Comparison of ENCODE assay signal across 34 mouse cellular contexts in the genomic region with DNA sequence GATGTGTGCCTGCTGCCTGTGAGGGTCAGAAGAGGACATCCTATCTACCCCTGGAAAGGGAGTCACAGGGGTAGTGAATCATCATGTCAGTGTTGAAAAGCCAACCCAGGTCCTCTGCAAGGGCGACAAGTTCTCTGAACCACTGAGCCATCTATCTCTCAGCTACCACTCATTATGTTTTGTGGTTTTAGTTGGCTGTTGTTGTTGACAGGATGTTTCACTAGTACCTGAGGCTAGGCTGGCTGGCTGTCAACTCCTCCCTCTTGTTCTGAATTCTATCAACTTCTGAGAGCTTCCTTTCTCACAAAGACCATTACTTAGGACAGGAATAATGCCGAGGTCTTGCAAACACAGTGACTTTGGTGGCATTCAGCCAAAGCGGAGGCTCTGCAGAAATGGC. TPM values are rescaled to one million over a fixed set of nuclear protein-coding genes. Genes with fewer than 3 reads are reported as not detected.
"Had no signal": no experiment of that assay in that cellular context is flagged by ENCODE, and none has a peak within 500 bp of the region (broad histone marks: within the 10 kb centered on the region; RNA-seq: fewer than 3 reads in every experiment).

No protein-coding gene starts in this region.

- DNase-seq: gastrocnemius, postnatal 14 days; gastrocnemius, postnatal 36 days; heart, adult 11 months; heart, adult 2 months; heart, postnatal 14 days; heart, postnatal 36 days; kidney, adult 18-20 months; kidney, adult 8-10 months; kidney, postnatal 10 days; kidney, postnatal 25 days; kidney, postnatal 4 days; liver; liver, embryonic 13.5 days had no signal

- ATAC-seq: hindbrain, embryonic 16.5 days; intestine, embryonic 15.5 days; intestine, postnatal 0 days had no signal

RNA-seq across cellular contexts. Expression of gene Fscn3, which starts 42.4 kb away (rescaled TPM):
- total RNA-seq: gastrocnemius, adult 18-20 months; gastrocnemius, adult 8-10 months; gastrocnemius, postnatal 14 days; gastrocnemius, postnatal 36 days; heart, adult 2 months; heart, postnatal 36 days; layer of hippocampus, adult 2 months; layer of hippocampus, postnatal 14 days; left cerebral cortex, adult 2 months; left cerebral cortex, postnatal 14 days; left cerebral cortex, postnatal 36 days had no signal
- polyA plus RNA-seq: heart, adult 2 months; heart, embryonic 11.5 days; heart, embryonic 13.5 days; heart, embryonic 15.5 days; heart, postnatal 0 days; hindbrain, embryonic 10.5 days; hindbrain, embryonic 12.5 days; hindbrain, embryonic 14.5 days; hindbrain, embryonic 16.5 days; intestine, embryonic 15.5 days; intestine, postnatal 0 days; kidney, embryonic 14.5 days; kidney, embryonic 16.5 days; limb, embryonic 10.5 days; limb, embryonic 12.5 days had no signal
